Mouse (Mus musculus): ENCODE results near the gene Cldn14. TPM values are rescaled to one million over a fixed set of nuclear protein-coding genes. Genes with fewer than 3 reads are reported as not detected.

Gene Cldn14
- total RNA-seq, 1 experiment, result 0.36 TPM

DNA sequence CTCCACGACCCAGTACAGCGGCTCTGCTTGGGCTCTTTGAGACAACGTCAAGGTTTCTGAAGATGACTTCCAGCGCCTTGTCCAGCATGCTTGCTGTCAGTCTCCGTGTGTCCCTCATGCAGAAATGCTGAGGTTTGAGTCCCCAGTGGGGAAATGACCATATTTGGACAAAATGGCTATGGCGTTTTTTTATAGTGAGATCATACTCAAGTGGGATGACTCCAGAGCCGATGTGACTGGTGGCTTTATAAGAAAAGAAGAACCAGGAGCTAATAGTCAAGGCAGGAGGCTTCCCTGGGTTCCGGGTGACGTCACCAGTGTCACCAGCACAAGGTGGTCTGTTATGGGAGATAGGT, 30.3 kb upstream of the Cldn14 start:
- no peak for TF ChIP-seq HCFC1 (IDR thresholded peaks at IDR 0.05; ENCODE audit: borderline replicate concordance, insufficient read depth, low read length)
- H3K9ac ChIP-seq (ENCODE audit: insufficient read depth, low read depth, low read length, poor library complexity, severe bottlenecking), result no peak overlapping the region

DNA sequence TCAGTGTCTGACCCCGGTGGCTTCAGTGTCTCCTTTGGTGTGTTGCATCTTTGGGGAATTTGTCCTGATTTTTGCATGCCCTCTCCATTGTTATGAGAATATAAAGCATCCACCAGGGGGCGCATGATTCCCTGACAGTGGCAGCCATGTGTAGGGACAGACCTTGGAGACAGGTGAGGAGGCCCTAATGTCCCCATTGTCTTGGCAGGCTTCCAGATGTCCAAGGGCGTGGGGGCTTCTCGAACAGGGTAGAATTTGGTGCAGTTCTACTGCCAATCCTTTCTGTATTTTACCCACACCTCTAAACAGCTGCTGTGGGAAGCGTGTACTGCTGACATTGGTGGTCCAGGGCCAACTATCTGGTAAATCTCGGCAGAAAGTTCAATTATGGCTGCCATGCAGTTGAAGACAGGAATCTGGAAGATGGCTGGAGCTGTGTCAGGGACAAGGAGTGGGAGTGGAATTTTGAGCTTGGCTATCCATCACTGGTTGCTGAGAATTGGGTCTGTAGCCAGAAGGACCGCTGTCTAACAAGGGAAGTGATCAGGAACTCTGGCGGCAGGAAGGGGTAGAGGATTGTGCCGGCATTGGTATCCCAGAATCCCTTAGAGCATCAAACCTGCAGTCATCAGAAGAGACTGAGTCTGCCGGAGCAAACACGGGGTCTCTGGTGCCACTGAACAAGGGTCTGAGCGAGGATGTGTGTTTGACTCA, 29.8 kb upstream of the Cldn14 start:
- in situ Hi-C loops (cut with MboI; ENCODE audit: low sequenced_read_pairs in 2 of 2, unreplicated experiment in 2 of 2), result no loop called here
- peak; percentile 44; the same call in 1 of the 2 replicates for TF ChIP-seq ZC3H11A (IDR thresholded peaks at IDR 0.05; ENCODE audit: borderline replicate concordance, low read depth, low read length)
- no peak for TF ChIP-seq CHD2 (IDR thresholded peaks at IDR 0.05; ENCODE audit: low read depth, low read length)
- Histone ChIP-seq H3K27ac (ENCODE audit: insufficient read depth, low read depth, low read length, poor library complexity, severe bottlenecking) (no peak overlapping the region), H3K4me1 (ENCODE audit: control insufficient read depth in 2 of 2, insufficient read depth in 2 of 2, low read length in 2 of 2, poor library complexity in 1 of 2) (peaks cover 0 to 3% of the 10 kb centered on the region in 2 experiments; a peak in 2 of 4 replicates), H3K9ac (ENCODE audit: insufficient read depth, low read depth, low read length, poor library complexity, severe bottlenecking) (no peak overlapping the region), H3K9me3 (ENCODE audit: control insufficient read depth, insufficient read depth, low read depth, low read length) (no peaks in the 10 kb centered on the region), H3K36me3 (ENCODE audit: control insufficient read depth, insufficient read depth, low read length, poor library complexity, severe bottlenecking) (no peaks in the 10 kb centered on the region), H3K4me3 (ENCODE audit: insufficient read depth in 1 of 2, low read depth in 1 of 2, low read length in 2 of 2, poor library complexity in 1 of 2, severe bottlenecking in 1 of 2) (0 out of 4 replicates have a peak overlapping the region, but pooled peaks of 1 of the 2 experiments have one; percentile 3)
- DNase-seq (ENCODE audit: low read depth, low spot score), result peak; percentile 88

More for the DNA sequence above, 30.3 kb upstream of the Cldn14 start:
- in situ Hi-C loops (cut with MboI; ENCODE audit: low sequenced_read_pairs in 2 of 2, unreplicated experiment in 2 of 2), result no loop called here
- peaks cover 0 to 3% of the 10 kb centered on the region in 2 experiments; a peak in 2 of 4 replicates for H3K4me1 ChIP-seq (ENCODE audit: control insufficient read depth in 2 of 2, insufficient read depth in 2 of 2, low read length in 2 of 2, poor library complexity in 1 of 2)
- no peak overlapping the region for H3K27ac ChIP-seq (ENCODE audit: insufficient read depth, low read depth, low read length, poor library complexity, severe bottlenecking)
- no peaks in the 10 kb centered on the region for H3K9me3 ChIP-seq (ENCODE audit: control insufficient read depth, insufficient read depth, low read depth, low read length)
- DNase-seq (ENCODE audit: low read depth, low spot score), result no peak
- H3K4me3 ChIP-seq (ENCODE audit: insufficient read depth in 1 of 2, low read depth in 1 of 2, low read length in 2 of 2, poor library complexity in 1 of 2, severe bottlenecking in 1 of 2), result no peak overlapping the region
- H3K36me3 ChIP-seq (ENCODE audit: control insufficient read depth, insufficient read depth, low read length, poor library complexity, severe bottlenecking), result no peaks in the 10 kb centered on the region

DNA sequence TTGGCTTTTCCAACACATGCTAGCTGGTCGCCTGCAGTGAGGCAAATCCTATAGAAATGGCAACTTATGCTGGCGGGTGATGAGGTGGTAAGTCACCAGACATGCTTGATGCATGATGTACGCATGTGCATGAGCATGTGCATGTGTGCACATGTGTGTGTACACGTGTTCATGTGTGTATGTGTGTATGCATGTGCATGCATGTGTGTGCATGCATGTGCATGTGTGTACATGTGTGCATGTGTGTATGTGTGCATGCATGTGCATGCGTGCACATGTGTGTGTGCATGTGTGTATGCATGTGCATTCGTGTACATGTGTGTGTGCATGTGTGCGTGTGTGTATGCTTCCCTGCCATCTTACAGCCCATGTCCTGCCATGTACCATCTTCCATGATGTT, 28.6 kb upstream of the Cldn14 start:
- Histone ChIP-seq H3K4me1 (ENCODE audit: control insufficient read depth in 2 of 2, insufficient read depth in 2 of 2, low read length in 2 of 2, poor library complexity in 1 of 2) (peaks cover 0 to 3% of the 10 kb centered on the region in 2 experiments; a peak in 2 of 4 replicates), H3K4me3 (ENCODE audit: insufficient read depth in 1 of 2, low read depth in 1 of 2, low read length in 2 of 2, poor library complexity in 1 of 2, severe bottlenecking in 1 of 2) (no peak overlapping the region), H3K27ac (ENCODE audit: insufficient read depth, low read depth, low read length, poor library complexity, severe bottlenecking) (no peak overlapping the region), H3K9me3 (ENCODE audit: control insufficient read depth, insufficient read depth, low read depth, low read length) (no peaks in the 10 kb centered on the region), H3K9ac (ENCODE audit: insufficient read depth, low read depth, low read length, poor library complexity, severe bottlenecking) (no peak overlapping the region), H3K36me3 (ENCODE audit: control insufficient read depth, insufficient read depth, low read length, poor library complexity, severe bottlenecking) (no peaks in the 10 kb centered on the region)
- in situ Hi-C loops (cut with MboI; ENCODE audit: low sequenced_read_pairs in 2 of 2, unreplicated experiment in 2 of 2), result no loop called here
- TF ChIP-seq ZNF384 (IDR thresholded peaks at IDR 0.05; ENCODE audit: low read depth, low read length), result no peak
- no peak for TF ChIP-seq ZC3H11A (IDR thresholded peaks at IDR 0.05; ENCODE audit: borderline replicate concordance, low read depth, low read length)
- TF ChIP-seq CHD2 (IDR thresholded peaks at IDR 0.05; ENCODE audit: low read depth, low read length), result no peak
- TF ChIP-seq MAFK (IDR thresholded peaks at IDR 0.05; ENCODE audit: insufficient read depth, low read depth, low read length), result no peak
- no peak for TF ChIP-seq HCFC1 (IDR thresholded peaks at IDR 0.05; ENCODE audit: borderline replicate concordance, insufficient read depth, low read length)
- DNase-seq (ENCODE audit: low read depth, low spot score), result no peak

DNA sequence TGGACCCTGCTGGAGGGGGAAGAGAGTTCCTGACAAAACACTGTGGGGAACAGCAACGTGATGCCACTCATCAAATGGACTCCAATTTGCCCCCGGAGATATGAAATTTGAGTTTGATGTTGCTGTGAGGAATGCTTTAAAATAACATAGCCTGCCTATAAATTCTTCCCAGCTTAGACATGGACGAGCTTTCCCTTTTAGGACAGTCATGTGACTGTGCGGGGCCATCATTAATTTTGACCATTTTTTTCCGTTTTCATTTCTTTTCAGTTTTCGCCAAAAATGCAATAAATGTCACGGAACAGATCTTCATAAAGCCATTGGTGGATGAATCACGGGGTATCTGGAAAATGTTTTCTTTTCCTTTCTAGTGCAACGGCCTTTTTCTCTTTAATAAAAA, 25.5 kb upstream of the Cldn14 start:
- H3K9me3 ChIP-seq (ENCODE audit: control insufficient read depth, insufficient read depth, low read depth, low read length), result no peaks in the 10 kb centered on the region
- no peaks in the 10 kb centered on the region for H3K36me3 ChIP-seq (ENCODE audit: control insufficient read depth, insufficient read depth, low read length, poor library complexity, severe bottlenecking)
- H3K27ac ChIP-seq (ENCODE audit: insufficient read depth, low read depth, low read length, poor library complexity, severe bottlenecking), result no peak overlapping the region
- in situ Hi-C loops (cut with MboI; ENCODE audit: low sequenced_read_pairs in 2 of 2, unreplicated experiment in 2 of 2), result no loop called here
- peaks cover 0 to 3% of the 10 kb centered on the region in 2 experiments; a peak in 2 of 4 replicates for H3K4me1 ChIP-seq (ENCODE audit: control insufficient read depth in 2 of 2, insufficient read depth in 2 of 2, low read length in 2 of 2, poor library complexity in 1 of 2)
- TF ChIP-seq HCFC1 (IDR thresholded peaks at IDR 0.05; ENCODE audit: borderline replicate concordance, insufficient read depth, low read length) (no peak), MAFK (IDR thresholded peaks at IDR 0.05; ENCODE audit: insufficient read depth, low read depth, low read length) (no peak), ZNF384 (IDR thresholded peaks at IDR 0.05; ENCODE audit: low read depth, low read length) (no peak), CHD2 (IDR thresholded peaks at IDR 0.05; ENCODE audit: low read depth, low read length) (no peak), ZC3H11A (IDR thresholded peaks at IDR 0.05; ENCODE audit: borderline replicate concordance, low read depth, low read length) (no peak)
- DNase-seq (ENCODE audit: low read depth, low spot score), result no peak
- no peak overlapping the region for H3K4me3 ChIP-seq (ENCODE audit: insufficient read depth in 1 of 2, low read depth in 1 of 2, low read length in 2 of 2, poor library complexity in 1 of 2, severe bottlenecking in 1 of 2)
- H3K9ac ChIP-seq (ENCODE audit: insufficient read depth, low read depth, low read length, poor library complexity, severe bottlenecking), result no peak overlapping the region

DNA sequence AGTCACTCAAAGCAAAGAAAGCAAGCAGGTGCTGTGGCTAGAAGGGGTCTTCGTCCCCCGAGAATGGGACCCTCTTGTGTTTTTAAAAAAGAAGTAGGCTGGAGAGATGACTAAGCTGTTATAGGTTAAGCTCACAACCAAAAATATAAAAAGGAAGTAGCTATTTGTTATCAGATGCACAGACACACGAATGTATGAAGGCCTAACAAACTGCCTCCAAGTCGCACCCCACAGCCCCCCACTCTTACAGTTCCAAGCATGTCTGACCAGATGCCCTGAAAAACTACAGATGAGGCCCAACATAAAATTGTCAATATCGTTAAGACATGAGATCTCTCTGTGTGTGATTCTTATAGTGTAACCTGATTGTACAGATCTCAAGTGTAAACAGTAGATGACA, 23.6 kb upstream of the Cldn14 start:
- Histone ChIP-seq H3K27ac (ENCODE audit: insufficient read depth, low read depth, low read length, poor library complexity, severe bottlenecking) (no peak overlapping the region), H3K4me3 (ENCODE audit: insufficient read depth in 1 of 2, low read depth in 1 of 2, low read length in 2 of 2, poor library complexity in 1 of 2, severe bottlenecking in 1 of 2) (no peak overlapping the region), H3K9me3 (ENCODE audit: control insufficient read depth, insufficient read depth, low read depth, low read length) (no peaks in the 10 kb centered on the region), H3K4me1 (ENCODE audit: control insufficient read depth in 2 of 2, insufficient read depth in 2 of 2, low read length in 2 of 2, poor library complexity in 1 of 2) (peaks cover 0 to under 1% of the 10 kb centered on the region in 2 experiments; a peak in 1 of 4 replicates), H3K9ac (ENCODE audit: insufficient read depth, low read depth, low read length, poor library complexity, severe bottlenecking) (no peak overlapping the region), H3K36me3 (ENCODE audit: control insufficient read depth, insufficient read depth, low read length, poor library complexity, severe bottlenecking) (no peaks in the 10 kb centered on the region)
- no peak for TF ChIP-seq ZC3H11A (IDR thresholded peaks at IDR 0.05; ENCODE audit: borderline replicate concordance, low read depth, low read length)
- no peak for TF ChIP-seq ZNF384 (IDR thresholded peaks at IDR 0.05; ENCODE audit: low read depth, low read length)
- no peak for TF ChIP-seq CHD2 (IDR thresholded peaks at IDR 0.05; ENCODE audit: low read depth, low read length)
- TF ChIP-seq HCFC1 (IDR thresholded peaks at IDR 0.05; ENCODE audit: borderline replicate concordance, insufficient read depth, low read length), result no peak
- no peak for TF ChIP-seq MAFK (IDR thresholded peaks at IDR 0.05; ENCODE audit: insufficient read depth, low read depth, low read length)
- in situ Hi-C loops (cut with MboI; ENCODE audit: low sequenced_read_pairs in 2 of 2, unreplicated experiment in 2 of 2), result no loop called here
- DNase-seq (ENCODE audit: low read depth, low spot score), result no peak

Measured in ES-E14 (cell line).